Mouse (Mus musculus): ENCODE measurements at regions not wholly inside any gene's neighbourhood (a gene's known extent, or its start where the extent isn't known, plus 50 kb on each side); places are given as distances from the start of the nearest gene placed in this dataset. TPM values are rescaled to one million over a fixed set of nuclear protein-coding genes. Genes with fewer than 3 reads are reported as not detected.

- ATAC-seq (replicated peaks): no peak
- no peak overlapping the region for H3K9ac ChIP-seq
- H3K9me3 ChIP-seq: no peaks in the 10 kb centered on the region
- no peak overlapping the region for H3K4me3 ChIP-seq
- no peak overlapping the region for H3K27ac ChIP-seq
- H3K36me3 ChIP-seq (replicated peaks): no peaks in the 10 kb centered on the region
- H3K4me1 ChIP-seq: no peaks in the 10 kb centered on the region
- no peak overlapping the region for H3K4me2 ChIP-seq
- no peaks in the 10 kb centered on the region for H3K27me3 ChIP-seq (replicated peaks)
- WGBS: 77% methylated on average over 2 of the region's 2 CpGs
Observed at GRCm38 (mm10) chr4:87321726-87322349, 91.6 kb upstream of the Slc24a2 start.

- Histone ChIP-seq H3K4me2 (no peak overlapping the region), H3K27ac (no peak overlapping the region), H3K27me3 (replicated peaks) (no peaks in the 10 kb centered on the region), H3K4me3 (no peak overlapping the region), H3K4me1 (no peaks in the 10 kb centered on the region), H3K36me3 (replicated peaks) (no peaks in the 10 kb centered on the region), H3K9ac (no peak overlapping the region), H3K9me3 (no peaks in the 10 kb centered on the region)
- no peak for ATAC-seq (replicated peaks)
- WGBS: 66% methylated on average over 5 of the region's 5 CpGs
Observed at GRCm38 (mm10) chr4:87298129-87298528, 67.9 kb upstream of the Slc24a2 start.

DNA sequence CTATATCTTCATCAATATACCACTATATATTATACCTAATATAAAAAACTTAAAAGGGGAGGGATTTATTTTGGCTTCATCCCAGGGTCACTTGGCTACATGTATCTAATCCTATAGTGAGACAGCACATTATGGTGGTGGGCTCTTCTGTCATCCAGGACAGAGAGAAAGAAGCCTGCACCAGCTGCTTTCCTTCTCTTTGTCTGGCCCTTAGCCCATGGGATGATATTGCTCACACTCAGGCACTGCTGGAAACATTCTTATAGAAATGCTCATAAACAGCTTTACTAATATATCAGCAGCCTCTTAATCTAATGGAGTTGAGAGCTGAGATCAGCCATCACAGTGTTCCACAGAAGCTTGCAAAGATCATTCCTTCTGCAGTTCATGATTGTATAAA, 64.3 kb upstream of the Slc24a2 start:
- Histone ChIP-seq H3K9me3 (no peaks in the 10 kb centered on the region), H3K4me2 (no peak overlapping the region), H3K36me3 (replicated peaks) (no peaks in the 10 kb centered on the region), H3K4me1 (no peaks in the 10 kb centered on the region), H3K4me3 (no peak overlapping the region), H3K27me3 (replicated peaks) (no peaks in the 10 kb centered on the region), H3K27ac (no peak overlapping the region), H3K9ac (no peak overlapping the region)
- ATAC-seq (replicated peaks): no peak

Small RNAs in the stretch of these regions (microRNA-seq; reads per million reads assigned to microRNA genes)
- not detected for gene Gm23154
